Mouse (Mus musculus): ENCODE data around the gene Tbc1d5. TPM values are rescaled to one million over a fixed set of nuclear protein-coding genes. Genes with fewer than 3 reads are reported as not detected.

The Tbc1d5 gene
- polyA plus RNA-seq, 1 experiment: 7.2 TPM

- Histone ChIP-seq H3K27me3 (replicated peaks) (no peaks in the 10 kb centered on the region), H3K36me3 (replicated peaks; ENCODE audit: low read length) (peaks cover 4% of the 10 kb centered on the region), H3K4me1 (0 out of 2 replicates have a peak, but pooled peaks cover 3% of the 10 kb centered on the region), H3K9me3 (no peaks in the 10 kb centered on the region), H3K4me3 (replicated peaks) (no peak overlapping the region)
- TF ChIP-seq FLI1 (IDR thresholded peaks at IDR 0.05; ENCODE audit: low read length): no peak
- no peak for TF ChIP-seq GATA1 (IDR thresholded peaks at IDR 0.05; ENCODE audit: borderline replicate concordance, low read length)
Observed at GRCm38 (mm10) chr17:50908568-50909335, 270.4 kb downstream of the Tbc1d5 start.

- peaks cover 4% of the 10 kb centered on the region for H3K36me3 ChIP-seq (replicated peaks; ENCODE audit: low read length)
- no peaks in the 10 kb centered on the region for H3K9me3 ChIP-seq
- no peaks in the 10 kb centered on the region for H3K27me3 ChIP-seq (replicated peaks)
- H3K4me1 ChIP-seq: 0 out of 2 replicates have a peak, but pooled peaks cover 3% of the 10 kb centered on the region
- TF ChIP-seq FLI1 (IDR thresholded peaks at IDR 0.05; ENCODE audit: low read length): no peak
- TF ChIP-seq GATA1 (IDR thresholded peaks at IDR 0.05; ENCODE audit: borderline replicate concordance, low read length): no peak
- H3K4me3 ChIP-seq (replicated peaks): no peak overlapping the region
Observed at GRCm38 (mm10) chr17:50908160-50908559, 271.0 kb downstream of the Tbc1d5 start.

GRCm38 (mm10) chr17:50906630-50907029 lies 272.5 kb downstream of the Tbc1d5 start:
- H3K27me3 ChIP-seq (replicated peaks): no peaks in the 10 kb centered on the region
- TF ChIP-seq GATA1 (IDR thresholded peaks at IDR 0.05; ENCODE audit: borderline replicate concordance, low read length) (no peak), FLI1 (IDR thresholded peaks at IDR 0.05; ENCODE audit: low read length) (no peak)
- 0 out of 2 replicates have a peak, but pooled peaks cover 3% of the 10 kb centered on the region for H3K4me1 ChIP-seq
- no peak overlapping the region for H3K4me3 ChIP-seq (replicated peaks)
- H3K36me3 ChIP-seq (replicated peaks; ENCODE audit: low read length): peaks cover 4% of the 10 kb centered on the region
- no peaks in the 10 kb centered on the region for H3K9me3 ChIP-seq

GRCm38 (mm10) chr17:50904463-50904862 lies 274.7 kb downstream of the Tbc1d5 start:
- no peaks in the 10 kb centered on the region for H3K9me3 ChIP-seq
- H3K4me1 ChIP-seq: peaks cover 7% of the 10 kb centered on the region
- no peak overlapping the region for H3K4me3 ChIP-seq (replicated peaks)
- H3K36me3 ChIP-seq (replicated peaks; ENCODE audit: low read length): no peaks in the 10 kb centered on the region
- TF ChIP-seq FLI1 (IDR thresholded peaks at IDR 0.05; ENCODE audit: low read length) (no peak), GATA1 (IDR thresholded peaks at IDR 0.05; ENCODE audit: borderline replicate concordance, low read length) (no peak)
- H3K27me3 ChIP-seq (replicated peaks): no peaks in the 10 kb centered on the region

- no peaks in the 10 kb centered on the region for H3K27me3 ChIP-seq (replicated peaks)
- peaks cover 10% of the 10 kb centered on the region for H3K36me3 ChIP-seq (replicated peaks; ENCODE audit: low read length)
- H3K9me3 ChIP-seq: no peaks in the 10 kb centered on the region
- H3K4me1 ChIP-seq: peaks cover 7% of the 10 kb centered on the region
- no peak for TF ChIP-seq FLI1 (IDR thresholded peaks at IDR 0.05; ENCODE audit: low read length)
- no peak for TF ChIP-seq GATA1 (IDR thresholded peaks at IDR 0.05; ENCODE audit: borderline replicate concordance, low read length)
- no peak overlapping the region for H3K4me3 ChIP-seq (replicated peaks)
Observed at GRCm38 (mm10) chr17:50897867-50898266, 281.3 kb downstream of the Tbc1d5 start.

- Histone ChIP-seq H3K4me3 (replicated peaks) (no peak overlapping the region), H3K27me3 (replicated peaks) (no peaks in the 10 kb centered on the region), H3K4me1 (peaks cover 6% of the 10 kb centered on the region), H3K36me3 (replicated peaks; ENCODE audit: low read length) (peaks cover 3% of the 10 kb centered on the region), H3K9me3 (no peaks in the 10 kb centered on the region)
- no peak for TF ChIP-seq GATA1 (IDR thresholded peaks at IDR 0.05; ENCODE audit: borderline replicate concordance, low read length)
- no peak for TF ChIP-seq FLI1 (IDR thresholded peaks at IDR 0.05; ENCODE audit: low read length)
Observed at GRCm38 (mm10) chr17:50889475-50889874, 289.7 kb downstream of the Tbc1d5 start.

- Histone ChIP-seq H3K4me3 (replicated peaks) (no peak overlapping the region), H3K36me3 (replicated peaks; ENCODE audit: low read length) (peaks cover 2% of the 10 kb centered on the region), H3K4me1 (no peaks in the 10 kb centered on the region), H3K9me3 (no peaks in the 10 kb centered on the region), H3K27me3 (replicated peaks) (no peaks in the 10 kb centered on the region)
- no peak for TF ChIP-seq GATA1 (IDR thresholded peaks at IDR 0.05; ENCODE audit: borderline replicate concordance, low read length)
- TF ChIP-seq FLI1 (IDR thresholded peaks at IDR 0.05; ENCODE audit: low read length): no peak
Observed at GRCm38 (mm10) chr17:50879910-50880309, 299.2 kb downstream of the Tbc1d5 start.

GRCm38 (mm10) chr17:50876451-50876850 lies 302.7 kb downstream of the Tbc1d5 start:
- TF ChIP-seq FLI1 (IDR thresholded peaks at IDR 0.05; ENCODE audit: low read length) (no peak), GATA1 (IDR thresholded peaks at IDR 0.05; ENCODE audit: borderline replicate concordance, low read length) (no peak)
- no peak overlapping the region for H3K4me3 ChIP-seq (replicated peaks)
- H3K27me3 ChIP-seq (replicated peaks): no peaks in the 10 kb centered on the region
- H3K4me1 ChIP-seq: no peaks in the 10 kb centered on the region
- no peaks in the 10 kb centered on the region for H3K9me3 ChIP-seq
- H3K36me3 ChIP-seq (replicated peaks; ENCODE audit: low read length): peaks cover 10% of the 10 kb centered on the region

- Histone ChIP-seq H3K4me3 (replicated peaks) (no peak overlapping the region), H3K9me3 (no peaks in the 10 kb centered on the region), H3K36me3 (replicated peaks; ENCODE audit: low read length) (peaks cover 13% of the 10 kb centered on the region), H3K27me3 (replicated peaks) (no peaks in the 10 kb centered on the region), H3K4me1 (no peaks in the 10 kb centered on the region)
- TF ChIP-seq GATA1 (IDR thresholded peaks at IDR 0.05; ENCODE audit: borderline replicate concordance, low read length) (no peak), FLI1 (IDR thresholded peaks at IDR 0.05; ENCODE audit: low read length) (no peak)
Observed at GRCm38 (mm10) chr17:50874067-50874466, 305.1 kb downstream of the Tbc1d5 start.

- no peak for TF ChIP-seq GATA1 (IDR thresholded peaks at IDR 0.05; ENCODE audit: borderline replicate concordance, low read length)
- no peak for TF ChIP-seq FLI1 (IDR thresholded peaks at IDR 0.05; ENCODE audit: low read length)
- Histone ChIP-seq H3K4me1 (peaks cover 2% of the 10 kb centered on the region), H3K9me3 (no peaks in the 10 kb centered on the region), H3K27me3 (replicated peaks) (no peaks in the 10 kb centered on the region), H3K4me3 (replicated peaks) (no peak overlapping the region), H3K36me3 (replicated peaks; ENCODE audit: low read length) (peaks cover 15% of the 10 kb centered on the region)
Observed at GRCm38 (mm10) chr17:50872600-50872999, 306.6 kb downstream of the Tbc1d5 start.

All from megakaryocyte, embryonic 14.5 days (primary cell).